Mouse (Mus musculus): ENCODE measurements around the gene Ppfibp2.

GRCm38 (mm10) chr7:107663621-107664020 is 68.6 kb downstream of the Ppfibp2 start:
- TF ChIP-seq POLR2A (IDR thresholded peaks at IDR 0.05; ENCODE audit: extremely low read depth, insufficient read depth, low read length) (no peak), CTCF (IDR thresholded peaks at IDR 0.05; ENCODE audit: low read depth, low read length) (no peak)
